Mouse (Mus musculus): Measurements from ENCODE around the gene 4933427I04Rik. TPM values are rescaled to one million over a fixed set of nuclear protein-coding genes. Genes with fewer than 3 reads are reported as not detected.

Gene 4933427I04Rik
- polyA plus RNA-seq, 1 experiment, result 63.4 TPM

- H3K36me3 ChIP-seq (ENCODE audit: control insufficient read depth, insufficient read depth, low read length), result no peaks in the 10 kb centered on the region
- H3K27ac ChIP-seq (ENCODE audit: control insufficient read depth, insufficient read depth, low read depth, low read length), result peak overlapping the region; percentile 37
- no peaks in the 10 kb centered on the region; the same call in 1 of the 2 replicates for H3K4me1 ChIP-seq (ENCODE audit: control insufficient read depth, insufficient read depth, low read length)
- TF ChIP-seq CTCF (IDR thresholded peaks at IDR 0.05; ENCODE audit: control insufficient read depth, insufficient read depth, insufficient replicate concordance, low read depth, low read length), result no peak
- peak; percentile 58; the same call in 1 of the 2 replicates for TF ChIP-seq POLR2A (IDR thresholded peaks at IDR 0.05; ENCODE audit: control insufficient read depth, low read depth, low read length)
- H3K27me3 ChIP-seq (ENCODE audit: control insufficient read depth, insufficient read depth, low read length), result no peaks in the 10 kb centered on the region
- peak overlapping the region; percentile 84 for H3K4me3 ChIP-seq (ENCODE audit: control insufficient read depth, low read depth, low read length)
Observed at GRCm38 (mm10) chr4:123858090-123858489, 1.4 kb upstream of the 4933427I04Rik start.

GRCm38 (mm10) chr4:123859803-123860202 is 324 bp downstream of the 4933427I04Rik start:
- peak overlapping the region; percentile 88 for H3K4me3 ChIP-seq (ENCODE audit: control insufficient read depth, low read depth, low read length)
- no peaks in the 10 kb centered on the region for H3K4me1 ChIP-seq (ENCODE audit: control insufficient read depth, insufficient read depth, low read length)
- TF ChIP-seq POLR2A (IDR thresholded peaks at IDR 0.05; ENCODE audit: control insufficient read depth, low read depth, low read length) (no peak), CTCF (IDR thresholded peaks at IDR 0.05; ENCODE audit: control insufficient read depth, insufficient read depth, insufficient replicate concordance, low read depth, low read length) (no peak)
- H3K27me3 ChIP-seq (ENCODE audit: control insufficient read depth, insufficient read depth, low read length), result no peaks in the 10 kb centered on the region
- no peaks in the 10 kb centered on the region for H3K36me3 ChIP-seq (ENCODE audit: control insufficient read depth, insufficient read depth, low read length)
- H3K27ac ChIP-seq (ENCODE audit: control insufficient read depth, insufficient read depth, low read depth, low read length), result peak overlapping the region; percentile 68; the same call in 1 of the 2 replicates

GRCm38 (mm10) chr4:123860621-123861020 is 1.1 kb downstream of the 4933427I04Rik start:
- no peaks in the 10 kb centered on the region for H3K36me3 ChIP-seq (ENCODE audit: control insufficient read depth, insufficient read depth, low read length)
- peak overlapping the region; percentile 42; the same call in 1 of the 2 replicates for H3K27ac ChIP-seq (ENCODE audit: control insufficient read depth, insufficient read depth, low read depth, low read length)
- TF ChIP-seq CTCF (IDR thresholded peaks at IDR 0.05; ENCODE audit: control insufficient read depth, insufficient read depth, insufficient replicate concordance, low read depth, low read length) (no peak), POLR2A (IDR thresholded peaks at IDR 0.05; ENCODE audit: control insufficient read depth, low read depth, low read length) (no peak)
- H3K27me3 ChIP-seq (ENCODE audit: control insufficient read depth, insufficient read depth, low read length), result no peaks in the 10 kb centered on the region
- no peaks in the 10 kb centered on the region for H3K4me1 ChIP-seq (ENCODE audit: control insufficient read depth, insufficient read depth, low read length)
- peak overlapping the region; percentile 88 for H3K4me3 ChIP-seq (ENCODE audit: control insufficient read depth, low read depth, low read length)

- Histone ChIP-seq H3K4me1 (ENCODE audit: control insufficient read depth, insufficient read depth, low read length) (peaks cover 11% of the 10 kb centered on the region), H3K27ac (ENCODE audit: control insufficient read depth, insufficient read depth, low read depth, low read length) (no peak overlapping the region), H3K4me3 (ENCODE audit: control insufficient read depth, low read depth, low read length) (peak overlapping the region; percentile 20), H3K36me3 (ENCODE audit: control insufficient read depth, insufficient read depth, low read length) (no peaks in the 10 kb centered on the region), H3K27me3 (ENCODE audit: control insufficient read depth, insufficient read depth, low read length) (no peaks in the 10 kb centered on the region)
- TF ChIP-seq POLR2A (IDR thresholded peaks at IDR 0.05; ENCODE audit: control insufficient read depth, low read depth, low read length) (no peak), CTCF (IDR thresholded peaks at IDR 0.05; ENCODE audit: control insufficient read depth, insufficient read depth, insufficient replicate concordance, low read depth, low read length) (no peak)
Observed at GRCm38 (mm10) chr4:123893726-123894125, 34.2 kb downstream of the 4933427I04Rik start.

GRCm38 (mm10) chr4:123894295-123894694 is 34.8 kb downstream of the 4933427I04Rik start:
- no peak overlapping the region for H3K27ac ChIP-seq (ENCODE audit: control insufficient read depth, insufficient read depth, low read depth, low read length)

GRCm38 (mm10) chr4:123898696-123899095 is 39.2 kb downstream of the 4933427I04Rik start:
- TF ChIP-seq POLR2A (IDR thresholded peaks at IDR 0.05; ENCODE audit: control insufficient read depth, low read depth, low read length), result no peak
- TF ChIP-seq CTCF (IDR thresholded peaks at IDR 0.05; ENCODE audit: control insufficient read depth, insufficient read depth, insufficient replicate concordance, low read depth, low read length), result no peak
- Histone ChIP-seq H3K36me3 (ENCODE audit: control insufficient read depth, insufficient read depth, low read length) (no peaks in the 10 kb centered on the region), H3K27ac (ENCODE audit: control insufficient read depth, insufficient read depth, low read depth, low read length) (no peak overlapping the region), H3K4me3 (ENCODE audit: control insufficient read depth, low read depth, low read length) (no peak overlapping the region), H3K4me1 (ENCODE audit: control insufficient read depth, insufficient read depth, low read length) (peaks cover 6% of the 10 kb centered on the region), H3K27me3 (ENCODE audit: control insufficient read depth, insufficient read depth, low read length) (no peaks in the 10 kb centered on the region)

More at GRCm38 (mm10) chr4:123894295-123894694, 34.8 kb downstream of the 4933427I04Rik start:
- peak overlapping the region; percentile 78 for H3K4me3 ChIP-seq (ENCODE audit: control insufficient read depth, low read depth, low read length)
- no peak for TF ChIP-seq CTCF (IDR thresholded peaks at IDR 0.05; ENCODE audit: control insufficient read depth, insufficient read depth, insufficient replicate concordance, low read depth, low read length)
- no peak for TF ChIP-seq POLR2A (IDR thresholded peaks at IDR 0.05; ENCODE audit: control insufficient read depth, low read depth, low read length)
- H3K36me3 ChIP-seq (ENCODE audit: control insufficient read depth, insufficient read depth, low read length), result no peaks in the 10 kb centered on the region
- H3K27me3 ChIP-seq (ENCODE audit: control insufficient read depth, insufficient read depth, low read length), result no peaks in the 10 kb centered on the region
- peaks cover 11% of the 10 kb centered on the region for H3K4me1 ChIP-seq (ENCODE audit: control insufficient read depth, insufficient read depth, low read length)

- no peak overlapping the region; the same call in 1 of the 2 replicates for H3K27ac ChIP-seq (ENCODE audit: control insufficient read depth, insufficient read depth, low read depth, low read length)
Observed at GRCm38 (mm10) chr4:123903432-123903831, 44.0 kb downstream of the 4933427I04Rik start.

More at GRCm38 (mm10) chr4:123903432-123903831, 44.0 kb downstream of the 4933427I04Rik start:
- TF ChIP-seq POLR2A (IDR thresholded peaks at IDR 0.05; ENCODE audit: control insufficient read depth, low read depth, low read length) (no peak), CTCF (IDR thresholded peaks at IDR 0.05; ENCODE audit: control insufficient read depth, insufficient read depth, insufficient replicate concordance, low read depth, low read length) (no peak)
- Histone ChIP-seq H3K36me3 (ENCODE audit: control insufficient read depth, insufficient read depth, low read length) (no peaks in the 10 kb centered on the region), H3K4me3 (ENCODE audit: control insufficient read depth, low read depth, low read length) (peak overlapping the region; percentile 53; the same call in 1 of the 2 replicates), H3K27me3 (ENCODE audit: control insufficient read depth, insufficient read depth, low read length) (no peaks in the 10 kb centered on the region), H3K4me1 (ENCODE audit: control insufficient read depth, insufficient read depth, low read length) (no peaks in the 10 kb centered on the region)
